Mouse (Mus musculus): ENCODE results near the gene Med18.
"Not testable (repeated sequence)": the region's sequence is repeated elsewhere in the genome, so short reads cannot be mapped to it uniquely, and the experiment has no call there.

Gene Med18

GRCm38 (mm10) chr4:132463430-132464254 is at the start of gene Med18:
TSS of gene Med18 (minus strand) at chr4:132463921.
- peak; percentile 95 to 96 for DNase-seq

DNA sequence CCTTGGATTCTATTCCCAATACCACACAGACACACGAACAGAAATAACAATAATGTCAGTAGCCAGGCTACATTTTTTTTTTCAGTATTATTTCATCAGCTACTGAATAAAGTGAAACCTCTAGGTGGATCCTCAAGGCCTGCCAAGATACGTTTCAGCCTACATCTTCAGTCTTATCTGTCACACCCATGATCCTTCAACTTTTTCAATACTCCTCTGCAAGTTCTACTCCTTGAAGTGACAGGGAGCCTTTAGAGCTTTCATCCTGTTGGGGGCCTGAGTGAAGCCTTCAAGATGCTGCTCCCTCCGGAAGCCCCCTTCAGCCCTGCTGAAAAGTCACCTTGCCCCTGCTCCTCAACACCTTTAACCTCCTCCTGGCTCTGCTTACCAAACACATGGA is 48.4 kb upstream of the Med18 start:
- DNase-seq = no peak

DNA sequence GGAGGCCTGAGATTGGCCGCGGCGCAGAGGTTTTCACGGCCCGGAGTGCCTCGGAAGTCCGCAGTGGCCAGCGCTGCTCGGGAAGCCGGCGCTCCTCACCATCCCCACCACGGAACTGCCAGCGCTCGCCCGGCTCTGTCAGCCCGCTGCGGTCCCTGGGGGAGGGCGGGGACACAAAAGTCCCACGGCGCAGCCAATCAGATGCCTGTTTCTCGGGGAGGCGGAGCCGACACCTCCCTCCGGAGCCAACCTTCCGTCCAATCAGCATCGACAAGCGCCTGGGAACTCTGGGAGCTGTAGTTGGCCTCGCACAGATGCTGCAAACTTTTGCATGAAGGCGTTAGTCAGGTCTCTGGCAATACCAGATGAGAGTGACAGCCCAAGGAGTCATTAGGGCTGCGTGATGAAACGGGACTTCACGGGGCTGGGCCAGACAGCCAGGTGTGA is 46.7 kb upstream of the Med18 start, which contains the start of gene Sesn2:
Gene Sesn2 (minus strand): TSS at position 150 of the 447 bp plus-strand sequence.
- peak; percentile 95 to 97 for DNase-seq

DNA sequence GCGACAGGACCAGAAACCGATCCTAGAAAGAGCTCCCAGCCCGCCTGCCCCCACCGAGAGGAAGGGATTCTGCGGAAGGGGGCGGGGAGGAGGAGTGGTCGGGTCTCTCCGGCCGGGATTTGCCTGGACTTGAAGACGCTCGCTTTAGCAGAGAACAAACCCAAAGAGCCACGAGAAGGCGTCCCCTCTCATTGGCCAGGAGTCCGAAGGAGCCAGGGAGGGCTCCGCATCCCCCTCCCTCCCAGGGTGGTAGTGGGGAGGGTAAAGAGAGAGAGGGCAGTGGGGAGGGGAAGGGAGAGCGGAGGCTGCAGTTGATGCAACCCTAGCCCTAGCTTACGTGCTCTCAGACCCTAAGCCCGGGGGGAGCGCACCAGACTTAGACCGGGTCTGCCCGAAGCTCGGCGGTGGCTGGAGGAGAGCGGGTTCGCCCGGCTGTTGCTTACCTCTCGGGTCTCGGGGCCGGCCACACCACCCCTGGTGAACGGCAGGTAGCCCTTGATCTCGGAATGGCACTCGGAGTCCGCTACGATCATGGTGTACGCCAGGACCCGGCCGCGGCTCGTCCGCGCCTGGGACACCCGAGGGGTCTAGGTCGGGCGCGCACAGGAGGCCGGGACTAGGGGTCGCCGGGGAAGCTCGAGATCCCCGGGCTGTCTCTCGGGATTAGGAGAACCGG is 46.0 kb upstream of the Med18 start:
- peak; percentile 62 to 70 for DNase-seq

- no peak for DNase-seq
These were observed 43.5 kb upstream of the Med18 start for GRCm38 (mm10) chr4:132507210-132507609.

DNA sequence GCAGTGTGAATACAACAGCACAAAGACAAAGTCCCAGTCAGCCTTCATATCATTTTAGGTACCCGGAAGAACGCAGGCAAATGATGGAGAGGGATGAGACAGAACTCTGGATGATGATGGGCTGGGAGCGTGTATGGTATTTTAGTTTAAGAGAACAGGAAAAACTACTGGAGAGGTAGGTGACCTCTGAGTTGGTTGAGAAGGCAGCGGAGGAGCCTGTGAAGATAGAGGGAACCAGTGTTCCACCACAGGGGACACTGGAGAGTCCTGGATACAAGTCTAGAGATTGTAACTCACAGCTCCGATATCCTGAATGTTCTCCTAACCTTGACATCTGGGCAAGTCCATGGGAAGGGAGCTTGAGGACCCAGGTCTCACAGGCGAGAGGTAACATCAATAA is 42.5 kb upstream of the Med18 start:
- DNase-seq = no peak

- no peak for DNase-seq
These were observed 42.1 kb upstream of the Med18 start for GRCm38 (mm10) chr4:132505800-132506199.

DNA sequence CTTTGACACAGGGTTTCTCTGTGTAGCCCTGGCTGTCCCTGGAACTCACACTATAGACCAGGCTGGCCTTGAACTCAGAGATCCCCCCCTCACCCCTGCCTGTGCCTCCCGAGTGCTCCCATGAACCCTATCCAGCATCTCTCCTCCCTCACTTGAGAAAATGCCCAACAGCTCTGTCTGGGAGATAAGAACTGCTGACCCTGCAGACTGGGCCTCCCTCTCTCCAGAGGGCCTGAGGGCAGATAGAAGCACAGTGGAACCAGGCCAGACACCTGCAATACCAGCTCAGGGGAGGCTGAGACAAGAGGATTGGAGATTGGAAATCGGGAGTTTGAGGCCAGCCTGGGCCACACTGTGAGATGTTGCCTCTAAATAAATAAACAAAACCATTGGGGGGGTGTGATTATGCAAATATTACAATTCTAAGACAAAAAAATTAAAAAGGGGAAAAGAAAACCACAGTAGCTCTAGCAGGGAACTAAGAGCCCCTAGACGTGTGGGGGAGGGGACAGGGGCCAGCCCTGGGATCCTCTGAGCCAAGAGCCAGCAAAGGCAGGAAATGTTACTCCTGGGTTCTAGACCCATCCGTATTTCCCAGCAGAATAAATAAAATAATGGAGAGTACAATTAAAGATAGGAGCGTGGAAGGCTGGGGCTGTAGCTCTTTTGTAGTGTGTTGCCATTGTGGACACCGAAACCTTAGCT is 41.5 kb upstream of the Med18 start:
- DNase-seq = no peak

DNA sequence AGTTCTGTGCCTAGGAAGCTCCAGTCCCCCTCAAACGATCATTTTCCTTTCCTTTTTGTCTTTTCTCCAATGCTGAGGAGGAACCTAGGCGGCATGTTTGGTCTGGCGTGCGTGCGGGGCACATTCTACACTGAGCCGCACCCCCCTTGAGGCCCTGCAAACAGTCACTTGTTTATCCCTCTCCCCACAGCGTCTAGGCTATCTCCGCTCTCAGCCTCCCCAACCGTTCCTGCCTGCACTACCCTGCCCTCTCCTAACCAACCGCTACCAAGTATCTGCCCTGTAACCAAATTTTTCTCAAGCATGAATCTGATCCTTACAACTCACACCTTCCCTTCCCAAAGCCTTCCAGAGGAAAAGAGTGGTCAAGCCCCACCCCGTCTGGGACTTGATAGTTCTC is 39.6 kb upstream of the Med18 start:
- DNase-seq = no peak

GRCm38 (mm10) chr4:132501639-132502038 is 37.9 kb upstream of the Med18 start:
- DNase-seq = no peak

DNA sequence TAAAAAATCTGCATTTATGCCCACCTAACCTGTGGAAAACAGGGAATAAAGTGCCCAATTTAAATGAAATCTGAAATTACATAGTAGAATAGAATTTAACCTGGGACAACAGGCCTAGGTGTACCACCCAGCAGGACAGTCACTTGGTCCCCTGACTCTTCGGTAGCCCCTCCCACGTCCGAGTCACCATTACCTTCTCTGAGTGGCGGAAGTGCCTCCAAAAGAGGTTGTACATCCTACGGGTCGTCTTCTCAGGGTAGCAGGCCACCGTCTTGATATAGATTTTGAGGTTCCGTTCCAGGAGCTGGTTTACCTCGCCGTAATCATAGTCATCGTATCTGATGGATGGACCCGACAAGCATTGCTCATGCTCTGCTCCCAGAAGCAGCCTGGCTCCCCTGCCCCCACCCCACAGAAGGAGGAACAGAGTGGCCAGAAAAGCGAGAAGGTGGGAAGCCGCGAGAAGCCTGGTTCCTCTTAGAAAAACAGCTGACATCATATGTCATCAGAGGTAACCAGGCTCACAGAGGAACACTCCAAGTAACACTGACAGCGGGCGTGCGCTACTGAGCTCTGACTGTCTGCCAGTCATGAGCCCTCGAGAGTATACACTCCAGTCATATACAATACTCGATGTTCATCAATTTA is 30.7 kb upstream of the Med18 start:
- DNase-seq = no peak

GRCm38 (mm10) chr4:132492178-132493060 is 28.7 kb upstream of the Med18 start:
- peak; percentile 50 to 65 for DNase-seq

DNA sequence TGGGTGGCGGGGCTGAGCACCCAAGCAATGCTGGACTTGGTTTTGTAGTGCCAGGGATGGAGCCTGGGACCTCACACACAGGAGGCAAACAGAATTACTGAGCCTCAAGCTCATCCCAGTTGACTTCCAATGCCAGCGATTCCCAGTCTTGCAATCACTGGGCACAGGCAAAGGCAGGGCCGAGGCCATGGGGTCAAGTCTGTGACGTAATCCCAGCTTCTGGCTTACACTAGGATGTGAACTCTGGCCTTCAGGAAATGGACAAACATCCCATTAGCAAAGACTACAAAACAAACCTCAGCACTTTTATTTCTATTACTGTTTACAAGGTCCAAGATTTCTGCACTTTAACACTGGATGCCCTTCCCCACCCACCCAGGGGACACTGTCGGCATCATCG is 28.0 kb upstream of the Med18 start:
- no peak for DNase-seq

DNA sequence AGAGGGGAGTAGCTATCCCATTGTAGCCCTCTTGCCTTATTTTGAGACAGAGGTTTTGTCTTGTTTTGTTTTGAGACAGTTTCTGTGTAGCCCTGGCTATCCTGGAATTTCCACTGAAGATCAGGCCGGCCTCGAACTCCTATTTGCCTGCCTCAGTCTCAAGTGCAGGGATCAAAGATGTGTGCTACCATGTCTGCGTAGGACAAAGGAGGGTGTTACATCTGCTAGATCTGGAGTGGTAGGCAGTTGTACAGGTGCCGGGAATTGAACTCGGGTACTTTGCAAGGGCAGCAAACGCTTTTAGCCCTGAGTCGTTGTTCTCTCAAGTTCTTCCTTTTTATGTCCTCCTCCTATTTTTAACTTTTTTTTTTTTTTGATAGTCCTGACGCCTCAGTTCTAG is 27.3 kb upstream of the Med18 start:
- DNase-seq = no peak

DNA sequence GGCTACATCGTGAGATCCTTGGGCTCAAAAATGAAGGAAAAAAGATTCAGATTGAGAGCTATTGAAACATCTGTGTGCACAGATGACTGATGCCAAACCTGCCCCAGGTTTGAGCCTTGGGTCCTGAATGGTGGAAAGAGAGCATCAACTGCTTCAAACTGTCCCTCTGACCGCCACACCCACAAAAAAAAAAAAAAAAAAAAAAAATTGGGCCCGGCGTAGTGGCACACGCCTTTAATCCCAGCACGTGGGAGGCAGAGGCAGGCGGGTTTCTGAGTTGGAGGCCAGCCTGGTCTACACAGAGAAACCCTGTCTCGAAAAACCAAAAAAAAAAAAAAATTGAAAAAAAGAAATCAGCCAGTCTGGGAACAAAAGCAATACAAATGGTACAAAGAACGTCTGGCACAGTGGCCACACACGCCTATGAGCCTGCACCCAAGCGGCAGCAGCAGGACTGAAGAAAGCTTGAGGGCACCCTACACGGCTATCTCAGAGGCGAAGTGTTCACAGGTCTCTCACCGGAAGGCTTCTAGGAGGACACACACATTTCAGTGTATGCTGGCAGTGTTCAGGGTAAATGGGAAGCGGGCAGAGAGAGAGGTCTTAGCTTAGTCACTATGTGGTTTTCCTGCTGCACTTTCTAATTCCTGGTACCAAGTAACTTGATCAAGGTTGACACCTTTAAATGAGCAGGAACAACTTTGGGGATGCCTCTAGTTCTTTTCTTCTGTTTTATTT is 26.7 kb upstream of the Med18 start:
- DNase-seq = no peak

DNA sequence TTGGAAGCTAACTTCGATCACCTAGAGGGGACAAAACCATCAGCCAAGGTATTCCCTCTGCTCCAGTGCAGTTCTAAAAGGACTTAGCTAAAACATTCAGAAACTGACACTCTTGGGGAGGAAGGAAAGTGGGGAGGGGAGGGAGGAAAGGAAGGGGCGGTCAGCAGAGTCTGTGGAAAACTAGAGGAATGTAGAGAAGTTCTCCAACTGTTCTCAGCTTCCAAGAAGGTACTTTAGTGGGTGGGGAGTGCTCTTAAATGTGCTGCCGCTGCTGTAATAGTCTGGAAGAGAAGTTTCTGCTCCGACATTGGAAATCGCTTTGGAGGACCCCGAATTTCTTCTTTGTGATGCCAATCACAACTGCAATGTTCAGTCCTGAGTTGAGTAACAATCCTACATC is 25.3 kb upstream of the Med18 start:
- no peak for DNase-seq

- DNase-seq = no peak
These were observed 24.8 kb upstream of the Med18 start for GRCm38 (mm10) chr4:132488521-132488920.

DNA sequence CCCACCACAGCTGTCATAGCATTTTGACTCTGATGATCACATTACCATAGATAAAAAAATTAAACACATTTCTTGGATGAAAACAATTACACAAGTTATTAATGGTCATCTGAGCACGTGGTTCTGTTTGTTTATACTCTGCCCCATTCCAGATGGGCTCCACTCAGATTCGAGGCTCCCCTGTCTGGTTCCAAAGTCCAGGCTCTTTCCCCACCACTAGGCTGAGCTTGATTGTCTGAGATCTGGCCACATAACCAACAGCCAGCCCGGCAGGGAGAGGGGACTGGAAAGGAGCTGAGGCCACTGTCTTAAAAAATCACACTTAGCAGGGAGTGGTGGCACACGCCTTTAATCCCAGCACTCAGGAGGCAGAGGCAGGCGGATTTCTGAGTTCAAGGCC is 21.1 kb upstream of the Med18 start:
- no peak for DNase-seq

DNA sequence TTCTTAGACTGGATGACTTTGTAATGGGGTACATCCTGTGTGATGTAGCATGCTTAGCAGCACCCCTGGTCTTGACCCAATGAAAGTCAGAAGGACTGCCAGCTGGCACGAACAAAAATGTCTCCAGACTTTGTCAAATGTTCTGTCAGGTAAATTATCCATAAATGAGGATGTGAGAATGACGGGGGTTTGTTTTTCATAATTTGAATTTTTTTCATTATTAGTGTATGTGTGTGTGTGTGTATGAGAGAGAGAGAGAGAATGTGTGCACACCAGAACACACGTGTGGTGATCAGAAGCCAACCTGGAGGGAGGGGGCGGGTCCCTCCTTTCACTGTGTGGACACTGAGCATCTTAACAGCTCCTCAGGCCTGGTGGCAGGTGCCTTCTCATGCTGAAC is 20.5 kb upstream of the Med18 start:
- DNase-seq = no peak

DNA sequence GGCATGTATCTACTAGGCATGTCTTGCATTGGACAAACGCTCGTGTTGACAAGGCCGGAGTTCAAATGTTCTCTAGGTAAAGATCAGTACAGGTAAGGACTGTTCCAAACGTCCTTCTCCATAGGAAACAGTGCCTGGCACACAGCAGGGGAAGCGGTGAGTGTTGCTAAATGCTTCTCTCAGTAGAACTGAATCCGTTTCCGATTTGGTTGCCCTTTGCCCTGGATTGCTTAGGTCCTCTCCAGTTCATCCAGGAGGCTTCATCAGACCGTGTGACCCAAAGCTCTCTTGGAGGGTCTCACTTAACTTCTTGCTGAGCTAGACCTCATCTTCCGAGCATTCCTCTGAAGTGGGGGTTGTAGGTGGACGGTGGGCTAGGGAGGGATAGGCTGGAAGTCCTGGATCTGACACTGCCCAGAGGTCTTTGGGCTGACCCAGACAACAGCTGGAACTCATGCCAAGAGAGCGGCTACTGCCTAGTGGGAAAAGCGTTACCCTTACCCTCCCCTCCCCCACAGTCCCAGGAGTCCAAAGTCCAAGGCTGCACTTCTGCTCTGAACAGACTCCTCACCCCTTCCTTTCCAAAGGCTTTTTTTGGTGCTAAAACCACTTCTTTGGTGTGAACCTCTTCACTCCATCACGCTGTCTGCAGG is 19.4 kb upstream of the Med18 start:
- no peak for DNase-seq

GRCm38 (mm10) chr4:132482104-132482503 is 18.4 kb upstream of the Med18 start:
- not testable (repeated sequence) for DNase-seq
